Mouse (Mus musculus) stomach, embryonic 15.5 days (tissue): ENCODE measurements around the gene Polr2f. TPM values are rescaled to one million over a fixed set of nuclear protein-coding genes. Genes with fewer than 3 reads are reported as not detected.

Experiments used
- ATAC-seq: fragments of 200-750 bp; cut with Nextera tagmentation; 2 replicates; pipeline ENCODE4 v1.8.0; 2017; ENCODE audit warnings: low read depth, moderate number of reproducible peaks, moderate TSS enrichment; ENCODE audit not compliant: insufficient read depth, low FRiP score
- H3K27ac ChIP-seq: fragments of 300-500 bp; sonication (generic); 2 replicates; pipeline ENCODE4 v1.5.1; 2015; ENCODE audit warnings: mild to moderate bottlenecking, inconsistent platforms
- H3K27me3 ChIP-seq: fragments of 300-500 bp; sonication (generic); replicated peaks from 2 replicates; pipeline ENCODE4 v1.6.1; 2015; ENCODE audit warnings: inconsistent platforms
- H3K36me3 ChIP-seq: fragments of 300-500 bp; sonication (generic); 2 replicates; pipeline ENCODE4 v1.6.1; 2015; ENCODE audit warnings: inconsistent platforms
- H3K4me1 ChIP-seq: fragments of 300-500 bp; sonication (generic); 2 replicates; pipeline ENCODE4 v1.6.1; 2015; ENCODE audit warnings: inconsistent platforms
- H3K4me2 ChIP-seq: fragments of 300-500 bp; sonication (generic); 2 replicates; pipeline ENCODE4 v1.6.1; 2015; ENCODE audit warnings: mild to moderate bottlenecking, inconsistent platforms
- H3K4me3 ChIP-seq: fragments of 300-500 bp; sonication (generic); replicated peaks from 2 replicates; pipeline ENCODE4 v1.5.1; 2015; ENCODE audit warnings: inconsistent platforms
- H3K9ac ChIP-seq: fragments of 300-500 bp; sonication (generic); 2 replicates; pipeline ENCODE4 v1.6.1; 2015; ENCODE audit warnings: inconsistent platforms
- H3K9me3 ChIP-seq: fragments of 300-500 bp; sonication (generic); 2 replicates; pipeline ENCODE4 v1.6.1; 2016; ENCODE audit warnings: inconsistent platforms
- WGBS: fragments of 180-500 bp; shearing (Covaris S2); methylation state at CpG from one replicate; pipeline ENCODE4 v1.1.7; 2015; 5-methylcytosine and 5-hydroxymethylcytosine counted together
- polyA plus RNA-seq: library from polyadenylated mRNA; unstranded; fragments of >200 nt; fragmentation: Nextera tagmentation; extraction: Ambion mirVana; gene quantifications from 2 replicates; pipeline ENCODE4 v1.2.1, GENCODE M21; 2015

Polr2f gene
- polyA plus RNA-seq, 1 experiment from 2014 or later: 336 TPM

DNA sequence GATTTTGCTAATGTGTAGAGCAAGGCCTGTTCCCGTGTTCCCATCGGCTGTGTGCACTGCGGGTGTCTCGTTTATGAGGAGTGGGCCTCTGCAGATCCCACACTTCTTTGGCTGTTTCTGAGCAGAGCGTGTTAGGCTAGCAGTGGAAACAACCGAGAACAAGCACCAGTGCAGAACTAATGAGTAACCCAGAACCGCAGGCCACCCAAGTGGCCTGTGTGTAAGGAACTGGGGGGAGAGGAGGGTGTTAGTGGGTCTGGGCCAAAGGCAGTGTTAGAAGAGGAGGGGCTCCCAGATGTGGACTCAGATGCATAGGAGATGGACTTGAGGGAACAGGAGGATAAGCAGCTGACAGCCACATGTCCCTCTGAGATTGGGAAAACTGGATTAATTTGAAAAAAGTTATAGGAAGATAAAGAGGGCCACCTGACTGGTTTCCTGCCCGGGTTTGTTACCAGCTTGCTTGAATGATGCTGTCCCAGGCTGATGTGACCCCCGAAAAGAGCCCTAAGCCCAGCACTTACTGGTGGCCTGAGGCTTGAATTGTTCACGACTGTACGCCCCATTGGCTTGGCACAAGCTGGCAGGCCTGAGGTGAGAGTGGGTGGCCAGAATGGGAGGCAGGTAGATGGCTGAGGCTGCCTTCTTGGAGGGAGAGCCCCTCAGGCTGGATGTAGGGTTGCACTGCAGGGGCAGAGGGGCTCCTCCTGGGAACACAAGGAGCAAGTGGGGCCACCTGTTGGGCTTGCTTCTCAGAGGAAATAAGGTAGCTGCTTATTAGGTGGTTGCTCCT is 4.8 kb upstream of the Polr2f start:
- peaks cover 5% of the 10 kb centered on the region; the same call in 1 of the 2 replicates for H3K4me1 ChIP-seq
- no peaks in the 10 kb centered on the region for H3K27me3 ChIP-seq
- no peak overlapping the region for H3K4me3 ChIP-seq
- WGBS: 61% methylated on average over 11 of the region's 11 CpGs
- H3K9me3 ChIP-seq: no peaks in the 10 kb centered on the region
- H3K27ac ChIP-seq: no peak overlapping the region
- no peak for ATAC-seq
- H3K4me2 ChIP-seq: no peak overlapping the region
- H3K9ac ChIP-seq: no peak overlapping the region
- peaks cover 8% of the 10 kb centered on the region; the same call in 1 of the 2 replicates for H3K36me3 ChIP-seq

DNA sequence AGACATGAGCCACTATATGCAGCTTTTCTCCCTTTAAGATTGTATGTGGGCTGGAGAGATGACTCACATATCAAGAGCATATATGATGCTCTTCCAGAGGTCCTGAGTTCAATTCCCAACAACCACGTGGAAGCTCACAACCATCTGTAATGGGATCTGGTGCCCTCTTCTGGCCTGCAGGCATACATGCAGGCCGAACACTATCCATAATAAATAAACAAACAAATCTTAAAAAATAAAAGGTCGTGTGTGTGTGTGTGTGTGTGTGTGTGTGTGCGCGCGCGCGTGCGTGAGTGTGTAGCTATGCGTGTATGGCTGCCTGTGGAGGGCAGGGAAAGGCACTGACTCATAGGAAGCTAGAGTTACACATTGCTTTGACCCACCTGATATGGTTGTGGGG is 1.2 kb upstream of the Polr2f start:
- H3K4me3 ChIP-seq: no peak overlapping the region
- ATAC-seq: no peak
- no peaks in the 10 kb centered on the region for H3K27me3 ChIP-seq
- peaks cover 12% of the 10 kb centered on the region; the same call in 1 of the 2 replicates for H3K4me1 ChIP-seq
- no peak overlapping the region for H3K27ac ChIP-seq
- H3K9me3 ChIP-seq: no peaks in the 10 kb centered on the region
- 55% methylated on average over 10 of the region's 10 CpGs for WGBS
- no peak overlapping the region for H3K4me2 ChIP-seq
- H3K9ac ChIP-seq: no peak overlapping the region
- peaks cover 6% of the 10 kb centered on the region; the same call in 1 of the 2 replicates for H3K36me3 ChIP-seq

DNA sequence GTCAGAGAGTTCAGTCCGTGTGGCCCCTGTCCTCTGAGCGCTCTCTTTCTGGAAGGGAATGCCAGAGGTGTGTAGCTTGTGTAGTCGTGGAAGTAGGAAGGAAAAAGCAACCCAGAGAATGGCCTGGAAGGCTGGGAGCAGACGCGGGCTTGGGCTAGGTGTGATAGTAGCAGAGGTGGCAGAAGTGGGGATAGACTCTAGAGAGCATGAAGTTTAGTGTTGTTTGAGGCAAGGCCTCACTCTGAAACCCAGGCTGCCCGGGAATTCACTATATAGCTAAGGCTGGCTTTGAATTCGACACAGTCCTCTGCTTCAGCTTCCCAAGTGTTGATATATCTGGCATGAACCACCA is 733 bp downstream of the Polr2f start:
- Histone ChIP-seq H3K36me3 (peaks cover 18% of the 10 kb centered on the region), H3K27me3 (no peaks in the 10 kb centered on the region), H3K9me3 (no peaks in the 10 kb centered on the region), H3K4me1 (peaks cover 12% of the 10 kb centered on the region; the same call in 1 of the 2 replicates), H3K27ac (0 out of 2 replicates have a peak overlapping the region, but pooled peaks have one; percentile 35), H3K4me2 (peak overlapping the region; percentile 97), H3K4me3 (peak overlapping the region; percentile 98), H3K9ac (peak overlapping the region; percentile 93)
- under 1% methylated on average over 7 of the region's 7 CpGs for WGBS
- ATAC-seq: no peak

DNA sequence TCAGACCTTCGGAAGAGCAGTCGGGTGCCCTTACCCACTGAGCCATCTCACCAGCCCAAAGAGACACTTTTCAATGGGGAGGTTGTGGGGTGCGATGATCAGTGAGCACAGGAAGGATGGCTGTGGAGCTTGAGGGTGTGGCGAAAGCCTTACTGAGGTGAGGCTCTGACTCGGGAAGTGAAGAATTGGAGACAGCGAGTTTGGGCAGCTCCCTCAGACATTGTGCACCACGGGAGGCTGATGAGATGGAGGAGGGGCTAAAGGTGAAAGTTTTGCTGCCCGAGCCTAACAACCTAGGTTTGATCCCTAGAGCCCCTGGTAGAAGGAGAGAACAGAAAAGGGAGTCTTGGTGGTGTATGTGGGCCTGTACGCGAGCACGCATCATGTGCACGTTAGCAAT is 2.5 kb downstream of the Polr2f start:
- ATAC-seq: no peak
- 80% methylated on average over 12 of the region's 12 CpGs for WGBS
- no peaks in the 10 kb centered on the region for H3K9me3 ChIP-seq

DNA sequence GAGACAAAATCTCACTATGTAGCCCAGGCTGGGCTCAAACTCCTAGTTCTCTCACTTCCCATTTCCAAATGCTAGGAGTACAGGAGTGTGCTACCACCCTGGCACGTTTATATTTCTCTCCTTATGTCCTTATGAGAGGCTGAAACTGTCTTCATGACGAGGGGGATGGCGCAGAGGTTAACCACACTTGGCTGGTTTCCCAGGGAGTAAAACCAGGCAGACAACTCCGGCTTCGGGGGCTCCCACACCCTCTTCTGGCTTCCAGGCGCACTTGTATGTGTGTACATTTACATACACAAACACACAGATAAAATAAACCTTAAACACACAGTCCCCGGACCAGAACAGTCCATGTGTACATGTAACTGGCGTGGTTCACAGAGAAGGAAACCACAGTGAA is 3.2 kb downstream of the Polr2f start:
- 50% methylated on average over 8 of the region's 8 CpGs for WGBS
- no peak overlapping the region for H3K9ac ChIP-seq
- H3K36me3 ChIP-seq: peaks cover 30% of the 10 kb centered on the region
- H3K4me2 ChIP-seq: no peak overlapping the region
- H3K9me3 ChIP-seq: no peaks in the 10 kb centered on the region
- peaks cover 12% of the 10 kb centered on the region; the same call in 1 of the 2 replicates for H3K4me1 ChIP-seq
- no peak for ATAC-seq
- no peak overlapping the region for H3K4me3 ChIP-seq
- no peaks in the 10 kb centered on the region for H3K27me3 ChIP-seq
- H3K27ac ChIP-seq: peak overlapping the region; percentile 6; the same call in 1 of the 2 replicates

More for the DNA sequence above, 2.5 kb downstream of the Polr2f start:
- no peak overlapping the region for H3K27ac ChIP-seq
- no peak overlapping the region for H3K4me3 ChIP-seq
- no peaks in the 10 kb centered on the region for H3K27me3 ChIP-seq
- H3K4me2 ChIP-seq: no peak overlapping the region
- H3K36me3 ChIP-seq: peaks cover 30% of the 10 kb centered on the region
- peaks cover 12% of the 10 kb centered on the region; the same call in 1 of the 2 replicates for H3K4me1 ChIP-seq
- H3K9ac ChIP-seq: no peak overlapping the region

DNA sequence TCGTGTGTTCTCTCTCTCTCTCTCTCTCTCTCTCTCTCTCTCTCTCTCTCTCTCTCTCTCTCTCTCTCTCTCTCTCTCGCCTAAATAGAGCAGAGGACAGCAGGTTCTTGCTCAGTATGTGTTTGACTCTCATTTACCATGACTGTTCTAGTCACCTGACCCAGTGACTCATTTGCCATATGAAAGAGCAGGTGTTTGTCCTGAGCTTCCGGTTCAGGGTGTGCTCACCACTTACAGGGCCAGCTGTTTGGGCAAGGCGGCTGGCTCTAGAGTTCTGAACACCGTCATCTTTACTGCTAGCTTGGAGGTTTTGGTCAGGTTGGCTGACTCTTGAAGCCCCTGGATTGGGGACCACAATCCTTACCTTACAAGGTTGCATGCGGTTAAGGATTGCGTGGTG is 4.7 kb downstream of the Polr2f start:
- no peak overlapping the region for H3K9ac ChIP-seq
- no peak overlapping the region for H3K4me3 ChIP-seq
- peaks cover 41% of the 10 kb centered on the region for H3K36me3 ChIP-seq
- no peak overlapping the region for H3K4me2 ChIP-seq
- no peak overlapping the region for H3K27ac ChIP-seq
- 81% methylated on average over 7 of the region's 7 CpGs for WGBS
- no peaks in the 10 kb centered on the region for H3K9me3 ChIP-seq
- no peak for ATAC-seq
- peaks cover 9% of the 10 kb centered on the region; the same call in 1 of the 2 replicates for H3K4me1 ChIP-seq
- H3K27me3 ChIP-seq: no peaks in the 10 kb centered on the region

DNA sequence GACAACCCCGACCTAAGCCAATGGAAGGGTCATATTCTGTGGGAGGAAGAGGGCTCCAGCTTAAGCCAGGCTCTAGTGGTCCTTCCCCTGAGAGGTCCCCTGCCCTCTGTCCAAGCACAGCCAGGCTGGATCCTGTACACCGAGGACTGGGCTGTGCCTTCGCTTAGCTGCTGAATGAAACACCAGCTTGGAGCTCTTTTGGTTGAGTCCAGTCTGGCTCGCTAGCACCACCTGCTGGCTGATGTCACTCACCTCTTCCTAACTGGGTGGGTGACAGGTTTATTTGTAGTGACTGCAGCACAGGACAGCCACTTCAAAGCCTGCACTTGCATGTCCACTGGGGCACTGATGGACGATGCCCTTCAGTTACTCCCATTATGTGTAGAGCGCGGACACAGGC is 7.7 kb downstream of the Polr2f start:
- WGBS: 48% methylated on average over 7 of the region's 7 CpGs
- H3K27ac ChIP-seq: no peak overlapping the region
- H3K27me3 ChIP-seq: no peaks in the 10 kb centered on the region
- peak; percentile 47; the same call in 1 of the 2 replicates for ATAC-seq
- no peaks in the 10 kb centered on the region for H3K9me3 ChIP-seq
- H3K4me2 ChIP-seq: no peak overlapping the region
- no peak overlapping the region for H3K4me3 ChIP-seq
- no peak overlapping the region for H3K9ac ChIP-seq
- peaks cover 45% of the 10 kb centered on the region for H3K36me3 ChIP-seq
- H3K4me1 ChIP-seq: 0 out of 2 replicates have a peak, but pooled peaks cover 2% of the 10 kb centered on the region

DNA sequence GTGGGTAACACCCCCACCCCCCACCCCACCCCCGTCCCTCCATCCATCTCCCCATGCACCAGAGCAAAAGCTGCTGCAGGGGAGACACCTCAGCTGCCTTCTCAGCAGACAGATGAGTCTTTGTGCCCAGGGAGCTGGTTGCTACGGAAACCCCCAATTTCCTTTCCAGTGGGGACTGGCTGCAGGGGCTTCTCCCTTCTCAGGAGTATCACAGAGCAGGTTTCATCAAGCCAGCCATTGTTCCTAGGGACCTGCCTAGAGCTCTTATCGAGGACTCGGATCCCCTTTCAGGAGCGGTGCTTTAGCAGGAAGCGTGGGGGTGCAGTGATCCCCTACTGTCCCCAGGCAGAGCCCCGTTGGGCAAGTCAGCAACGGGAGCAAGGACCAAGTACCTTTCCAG is 11.1 kb downstream of the Polr2f start:
- 0 out of 2 replicates have a peak, but pooled peaks cover 2% of the 10 kb centered on the region for H3K4me1 ChIP-seq
- no peak overlapping the region for H3K4me2 ChIP-seq
- H3K9me3 ChIP-seq: no peaks in the 10 kb centered on the region
- no peak for ATAC-seq
- no peak overlapping the region for H3K9ac ChIP-seq
- WGBS: 79% methylated on average over 8 of the region's 8 CpGs
- no peak overlapping the region for H3K4me3 ChIP-seq
- 0 out of 2 replicates have a peak overlapping the region, but pooled peaks have one; percentile 35 for H3K27ac ChIP-seq
- H3K36me3 ChIP-seq: peaks cover 24% of the 10 kb centered on the region
- no peaks in the 10 kb centered on the region for H3K27me3 ChIP-seq

DNA sequence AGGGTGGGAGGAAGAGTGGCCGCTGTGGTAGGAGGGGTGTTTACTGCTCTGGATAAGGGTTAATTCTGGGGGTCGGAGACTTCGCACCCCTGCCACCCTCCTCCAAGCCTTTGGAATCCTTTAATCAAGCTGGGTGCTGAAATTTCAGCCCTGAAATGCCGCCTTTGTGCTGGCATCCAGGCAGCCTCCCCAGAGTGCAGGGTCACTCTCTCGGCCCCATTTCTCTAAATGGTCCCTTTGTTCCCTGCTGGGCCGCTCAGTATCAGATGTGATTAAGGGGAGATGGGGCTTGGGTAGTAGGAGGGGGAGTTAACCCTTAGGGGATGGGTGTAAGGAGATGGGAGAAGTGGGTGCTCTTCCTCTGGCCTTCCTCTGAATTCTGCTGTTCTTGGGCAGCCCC is 11.9 kb downstream of the Polr2f start:
- H3K9ac ChIP-seq: no peak overlapping the region
- H3K4me3 ChIP-seq: no peak overlapping the region
- ATAC-seq: no peak
- peaks cover 15% of the 10 kb centered on the region for H3K36me3 ChIP-seq
- H3K4me1 ChIP-seq: 0 out of 2 replicates have a peak, but pooled peaks cover 2% of the 10 kb centered on the region
- no peaks in the 10 kb centered on the region for H3K9me3 ChIP-seq
- no peak overlapping the region for H3K27ac ChIP-seq
- no peaks in the 10 kb centered on the region for H3K27me3 ChIP-seq
- H3K4me2 ChIP-seq: no peak overlapping the region
- 71% methylated on average over 6 of the region's 6 CpGs for WGBS

DNA sequence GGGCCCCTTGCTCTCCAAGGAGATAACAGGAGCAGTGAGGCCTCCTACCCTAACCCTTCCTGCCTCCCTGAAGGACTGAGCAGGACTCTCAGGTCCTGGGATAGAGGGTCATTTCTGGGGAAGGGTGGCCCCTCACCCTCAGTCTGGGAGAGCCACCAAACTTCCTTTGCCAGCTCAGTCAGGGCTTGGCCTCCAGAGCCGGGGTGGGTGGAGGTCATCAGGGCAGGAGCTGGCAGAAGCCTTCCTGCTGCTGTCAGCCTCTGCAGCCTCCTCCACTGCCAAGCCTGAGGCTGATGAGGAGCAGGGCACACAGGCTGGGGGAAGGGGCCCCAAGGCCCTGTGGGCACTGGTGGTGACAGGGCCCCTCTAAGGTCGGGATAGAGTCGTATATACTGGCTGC is 14.8 kb downstream of the Polr2f start:
- no peak overlapping the region for H3K4me3 ChIP-seq
- peaks cover 5% of the 10 kb centered on the region; the same call in 1 of the 2 replicates for H3K36me3 ChIP-seq
- H3K27ac ChIP-seq: no peak overlapping the region
- H3K9me3 ChIP-seq: no peaks in the 10 kb centered on the region
- 39% methylated on average over 3 of the region's 3 CpGs for WGBS
- ATAC-seq: 0 out of 2 replicates have a peak, but pooled peaks have one; percentile 19
- H3K4me1 ChIP-seq: 0 out of 2 replicates have a peak, but pooled peaks cover 2% of the 10 kb centered on the region
- no peak overlapping the region for H3K4me2 ChIP-seq
- no peak overlapping the region for H3K9ac ChIP-seq
- 0 out of 2 replicates have a peak, but pooled peaks cover 14% of the 10 kb centered on the region for H3K27me3 ChIP-seq

DNA sequence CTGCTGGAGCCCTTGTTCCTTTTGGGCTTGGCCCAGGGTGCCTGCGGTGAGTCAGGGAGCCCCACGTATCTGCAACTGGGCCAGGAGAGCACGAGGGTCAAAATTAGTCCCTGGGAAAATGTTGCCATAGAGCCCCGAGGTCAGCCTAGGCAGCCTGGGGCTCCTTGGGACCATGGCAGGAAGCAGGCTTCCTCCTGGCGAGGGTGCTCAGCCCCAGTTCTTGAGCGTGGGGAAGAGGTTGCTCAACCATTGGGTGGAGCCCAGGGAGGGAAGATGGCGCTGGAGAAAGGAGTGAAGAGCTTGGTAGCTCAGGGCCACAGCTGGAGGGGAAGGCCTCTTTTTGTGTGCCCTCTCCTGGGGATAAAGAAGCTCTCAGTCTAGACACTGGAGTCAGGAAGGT is 21.5 kb downstream of the Polr2f start:
- Histone ChIP-seq H3K9ac (no peak overlapping the region), H3K4me1 (peaks cover 7% of the 10 kb centered on the region; the same call in 1 of the 2 replicates), H3K4me2 (no peak overlapping the region), H3K27me3 (peaks cover 66% of the 10 kb centered on the region), H3K9me3 (no peaks in the 10 kb centered on the region), H3K4me3 (0 out of 2 replicates have a peak overlapping the region, but pooled peaks have one; percentile 29), H3K27ac (no peak overlapping the region), H3K36me3 (no peaks in the 10 kb centered on the region)
- no peak for ATAC-seq
- WGBS: 62% methylated on average over 7 of the region's 7 CpGs

DNA sequence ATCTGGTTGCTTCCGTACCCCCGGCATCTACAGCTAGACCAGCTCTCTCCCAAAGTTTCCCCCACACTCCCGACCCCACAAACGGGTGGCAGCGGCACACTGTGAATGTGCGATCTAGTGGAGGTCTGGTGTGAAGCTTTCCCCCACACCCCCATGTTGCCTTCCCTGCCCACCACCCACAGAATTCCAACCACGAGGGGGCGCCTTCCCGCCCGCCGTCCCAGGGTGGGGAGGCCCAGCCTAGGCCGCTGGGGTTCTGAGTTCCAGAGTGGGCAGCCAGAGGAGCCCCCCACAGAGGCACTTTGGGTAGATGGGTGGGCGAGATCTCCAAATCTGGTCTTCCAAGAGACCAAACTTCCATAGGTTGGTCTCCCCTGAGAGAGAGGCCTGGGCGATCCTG is 22.0 kb downstream of the Polr2f start:
- Histone ChIP-seq H3K4me2 (0 out of 2 replicates have a peak overlapping the region, but pooled peaks have one; percentile 42), H3K27me3 (peaks cover 66% of the 10 kb centered on the region), H3K9me3 (no peaks in the 10 kb centered on the region), H3K9ac (no peak overlapping the region), H3K27ac (no peak overlapping the region), H3K36me3 (no peaks in the 10 kb centered on the region), H3K4me3 (peak overlapping the region; percentile 29; the same call in 1 of the 2 replicates), H3K4me1 (peaks cover 7% of the 10 kb centered on the region; the same call in 1 of the 2 replicates)
- WGBS: 37% methylated on average over 14 of the region's 14 CpGs
- ATAC-seq: no peak
